Mouse (Mus musculus) brain, embryonic 14.5 days (tissue): Measurements from ENCODE around the gene Pheta1.
"Not testable (repeated sequence)": the region's sequence is repeated elsewhere in the genome, so short reads cannot be mapped to it uniquely, and the experiment has no call there.

Experiments
- CTCF ChIP-seq: fragments of 200-500 bp; IDR thresholded peaks from 2 replicates; pipeline ENCODE4 v1.5.1; 2012; ENCODE audit warnings: inconsistent platforms, mild to moderate bottlenecking, moderate library complexity, borderline replicate concordance; ENCODE audit not compliant: insufficient read depth, insufficient read length; ENCODE audit errors: extremely low read depth
- POLR2A ChIP-seq: fragments of 200-500 bp; IDR thresholded peaks from 2 replicates; pipeline ENCODE4 v1.6.1; 2012; ENCODE audit warnings: mild to moderate bottlenecking, inconsistent platforms, borderline replicate concordance; ENCODE audit not compliant: poor library complexity, insufficient read depth, insufficient read length, severe bottlenecking; ENCODE audit errors: extremely low read depth

DNA sequence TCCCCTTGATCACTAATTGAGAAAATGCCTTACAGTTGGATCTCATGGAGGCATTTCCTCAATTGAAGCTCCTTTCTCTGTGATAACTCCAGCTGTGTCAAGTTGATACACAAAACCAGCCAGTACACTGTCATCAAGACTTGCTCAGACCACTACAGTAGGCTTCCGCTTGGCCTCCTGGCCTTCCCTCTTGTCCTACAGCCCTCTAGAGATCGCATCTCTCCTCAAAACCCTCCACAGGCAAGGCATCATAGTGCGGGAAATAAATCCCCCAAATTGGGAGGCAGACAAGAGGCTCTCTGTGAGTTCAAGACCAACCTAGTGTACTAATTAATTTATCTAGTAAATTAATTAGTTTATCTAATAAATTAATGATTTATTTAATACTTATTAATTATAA lies 1.5 kb upstream of the Pheta1 start:
- not testable (repeated sequence) for TF ChIP-seq CTCF, POLR2A
